Mouse (Mus musculus) liver, postnatal 0 days (tissue): ENCODE results near the gene Lrrc4.

Source experiments
- CTCF ChIP-seq: sonication (generic); IDR thresholded peaks from 2 replicates; pipeline ENCODE4 v1.5.1; 2016; ENCODE audit warnings: antibody characterized with exemption, low read depth
- EP300 ChIP-seq: IDR thresholded peaks from 2 replicates; pipeline ENCODE4 v1.6.1; 2016; ENCODE audit warnings: antibody characterized with exemption, low read depth, mild to moderate bottlenecking

GRCm38 (mm10) chr6:28729236-28729635 lies 102.3 kb downstream of the Lrrc4 start:
- no peak for TF ChIP-seq CTCF
- no peak for TF ChIP-seq EP300
